Mouse (Mus musculus): ENCODE results near the gene Prep. TPM values are rescaled to one million over a fixed set of nuclear protein-coding genes. Genes with fewer than 3 reads are reported as not detected.

The Prep gene
- polyA plus RNA-seq (2012; rRNA removed) = 4.6 and 5.1 TPM in 2 replicates

GRCm38 (mm10) chr10:45066931-45067308 is at the start of gene Prep:
TSS of gene Prep (plus strand) at chr10:45067203.

DNA sequence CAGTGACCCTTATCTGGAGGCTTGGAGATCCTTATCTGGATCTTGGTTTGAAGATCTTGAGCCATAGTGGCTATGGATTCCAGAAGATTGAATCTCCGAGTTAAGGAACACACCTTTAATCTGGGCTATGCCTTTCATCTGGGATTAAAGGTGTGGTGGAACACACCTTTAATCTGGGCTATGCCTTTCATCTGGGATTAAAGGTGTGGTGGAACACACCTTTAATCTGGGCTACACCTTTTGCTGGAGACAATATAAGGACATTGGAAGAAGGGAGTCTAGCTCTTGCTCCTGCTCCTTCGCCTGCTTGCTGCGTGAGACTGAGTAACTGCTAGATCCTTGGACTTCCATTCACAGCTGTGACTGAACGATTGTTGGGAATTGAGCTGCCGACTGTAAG is 110.8 kb downstream of the Prep start, which contains the start of gene Popdc3:
Gene Popdc3 (plus strand): TSS at position 301 of the 400 bp plus-strand sequence.

Other genes starting within 250 kb of the Prep start
- gene Popdc3, start 110.9 kb downstream of the Prep start, polyA plus RNA-seq (2012; rRNA removed) = 0.02 and 0.03 TPM in 2 replicates

Measured in liver, embryonic 14 days (tissue).